Mouse (Mus musculus) intestine, embryonic 14.5 days (tissue): ENCODE measurements around the gene Adam15. TPM values are rescaled to one million over a fixed set of nuclear protein-coding genes. Genes with fewer than 3 reads are reported as not detected.

Experiments used
- ATAC-seq: fragments of 200-750 bp; cut with Nextera tagmentation; replicated peaks from 2 replicates; pipeline ENCODE4 v1.8.0; 2017; ENCODE audit warnings: low read depth, moderate number of reproducible peaks, moderate TSS enrichment, moderate library complexity; ENCODE audit not compliant: low FRiP score, low TSS enrichment
- DNase-seq: peaks from one replicate; pipeline ENCODE4 v3.0.0-alpha.2; 2018; ENCODE audit warnings: low spot score
- H3K27ac ChIP-seq: fragments of 300-500 bp; sonication (generic); 2 replicates; pipeline ENCODE4 v1.5.1; 2014; ENCODE audit warnings: low read depth, mild to moderate bottlenecking, control low read depth
- H3K27me3 ChIP-seq: fragments of 300-500 bp; sonication (generic); replicated peaks from 2 replicates; pipeline ENCODE4 v1.6.1; 2014; ENCODE audit warnings: low read length, control low read depth; ENCODE audit not compliant: control insufficient read depth, insufficient read depth
- H3K36me3 ChIP-seq: fragments of 300-500 bp; sonication (generic); 2 replicates; pipeline ENCODE4 v1.6.1; 2014; ENCODE audit warnings: low read length, control low read depth; ENCODE audit not compliant: control insufficient read depth, insufficient read depth
- H3K4me1 ChIP-seq: fragments of 300-500 bp; sonication (generic); replicated peaks from 2 replicates; pipeline ENCODE4 v1.6.1; 2014; ENCODE audit warnings: low read length, control low read depth, mixed read lengths; ENCODE audit not compliant: control insufficient read depth, insufficient read depth
- H3K4me2 ChIP-seq: fragments of 300-500 bp; sonication (generic); 2 replicates; pipeline ENCODE4 v1.6.1; 2014; ENCODE audit warnings: low read length
- H3K4me3 ChIP-seq: fragments of 300-500 bp; sonication (generic); 2 replicates; pipeline ENCODE4 v1.5.1; 2014; ENCODE audit warnings: low read depth, low read length, control low read depth, mixed read lengths
- H3K9ac ChIP-seq: fragments of 300-500 bp; sonication (generic); 2 replicates; pipeline ENCODE4 v1.6.1; 2014; ENCODE audit warnings: mild to moderate bottlenecking, low read length
- H3K9me3 ChIP-seq: fragments of 300-500 bp; sonication (generic); 2 replicates; pipeline ENCODE4 v1.6.1; 2016; ENCODE audit warnings: low read length, control low read depth; ENCODE audit not compliant: control insufficient read depth
- WGBS: fragments of 180-500 bp; shearing (Covaris S2); extraction: QIAGEN DNeasy Blood & Tissue Kit; methylation state at CpG from one replicate; pipeline ENCODE4 v1.1.7; 2014; 5-methylcytosine and 5-hydroxymethylcytosine counted together
- polyA plus RNA-seq: library from polyadenylated mRNA; unstranded; fragments of >200 nt; fragmentation: Nextera tagmentation; extraction: Ambion mirVana; gene quantifications from 2 replicates; pipeline ENCODE4 v1.2.1, GENCODE M21; 2014

The Adam15 gene
- polyA plus RNA-seq, 1 experiment from 2014 or later: 31.0 TPM

DNA sequence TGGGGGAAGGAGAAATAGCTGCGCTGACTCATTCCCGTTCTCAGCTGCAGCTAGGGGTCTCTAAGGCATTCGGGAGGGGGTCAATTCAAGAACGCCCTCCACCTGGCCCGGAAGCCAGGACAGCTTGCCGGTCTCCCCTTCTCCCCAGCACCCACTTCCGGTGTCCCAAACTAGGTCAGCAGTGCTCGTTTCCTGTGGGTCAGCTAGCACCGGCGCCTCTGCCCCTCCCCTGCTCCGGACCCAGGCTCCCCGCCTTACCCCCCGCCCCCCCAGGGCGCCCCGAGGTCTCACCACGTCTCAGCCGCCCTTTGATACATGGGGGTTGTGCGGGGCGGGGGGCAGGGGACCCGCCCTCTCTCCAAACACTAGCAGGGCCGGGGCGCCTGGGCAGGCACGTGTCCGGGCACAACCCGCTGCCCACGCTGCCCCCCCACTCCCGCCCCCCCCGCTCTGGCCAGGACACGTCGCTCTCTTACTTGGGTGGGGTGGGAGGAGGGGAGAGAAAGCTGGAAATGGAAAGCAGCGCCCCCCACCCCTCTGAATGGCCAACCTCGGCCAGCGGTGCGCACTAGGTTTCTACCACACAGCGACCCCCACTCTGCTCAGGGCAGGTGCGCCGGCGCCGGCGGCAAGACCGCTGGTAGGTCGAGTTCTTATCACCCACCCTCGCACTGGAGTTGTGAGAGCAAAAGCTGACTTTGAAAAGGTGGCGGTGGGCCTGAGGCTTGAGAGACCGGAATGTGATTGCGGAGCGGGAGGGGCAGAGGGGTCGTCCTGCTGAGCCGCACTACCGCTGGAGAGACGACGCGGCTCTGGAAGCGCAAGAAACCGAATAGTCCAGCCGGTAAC, 42.1 kb upstream of the Adam15 start:
- ATAC-seq (no peak), DNase-seq (peak; percentile 72)
- WGBS: under 1% methylated on average over 56 of the region's 56 CpGs
- H3K4me3 ChIP-seq: peak overlapping the region; percentile 59
- H3K9me3 ChIP-seq: no peaks in the 10 kb centered on the region
- H3K27me3 ChIP-seq: no peaks in the 10 kb centered on the region
- no peaks in the 10 kb centered on the region for H3K36me3 ChIP-seq
- peak overlapping the region; percentile 65; the same call in 1 of the 2 replicates for H3K27ac ChIP-seq
- peak overlapping the region; percentile 99 for H3K4me2 ChIP-seq
- H3K9ac ChIP-seq: peak overlapping the region; percentile 56
- H3K4me1 ChIP-seq: peaks cover 33% of the 10 kb centered on the region

DNA sequence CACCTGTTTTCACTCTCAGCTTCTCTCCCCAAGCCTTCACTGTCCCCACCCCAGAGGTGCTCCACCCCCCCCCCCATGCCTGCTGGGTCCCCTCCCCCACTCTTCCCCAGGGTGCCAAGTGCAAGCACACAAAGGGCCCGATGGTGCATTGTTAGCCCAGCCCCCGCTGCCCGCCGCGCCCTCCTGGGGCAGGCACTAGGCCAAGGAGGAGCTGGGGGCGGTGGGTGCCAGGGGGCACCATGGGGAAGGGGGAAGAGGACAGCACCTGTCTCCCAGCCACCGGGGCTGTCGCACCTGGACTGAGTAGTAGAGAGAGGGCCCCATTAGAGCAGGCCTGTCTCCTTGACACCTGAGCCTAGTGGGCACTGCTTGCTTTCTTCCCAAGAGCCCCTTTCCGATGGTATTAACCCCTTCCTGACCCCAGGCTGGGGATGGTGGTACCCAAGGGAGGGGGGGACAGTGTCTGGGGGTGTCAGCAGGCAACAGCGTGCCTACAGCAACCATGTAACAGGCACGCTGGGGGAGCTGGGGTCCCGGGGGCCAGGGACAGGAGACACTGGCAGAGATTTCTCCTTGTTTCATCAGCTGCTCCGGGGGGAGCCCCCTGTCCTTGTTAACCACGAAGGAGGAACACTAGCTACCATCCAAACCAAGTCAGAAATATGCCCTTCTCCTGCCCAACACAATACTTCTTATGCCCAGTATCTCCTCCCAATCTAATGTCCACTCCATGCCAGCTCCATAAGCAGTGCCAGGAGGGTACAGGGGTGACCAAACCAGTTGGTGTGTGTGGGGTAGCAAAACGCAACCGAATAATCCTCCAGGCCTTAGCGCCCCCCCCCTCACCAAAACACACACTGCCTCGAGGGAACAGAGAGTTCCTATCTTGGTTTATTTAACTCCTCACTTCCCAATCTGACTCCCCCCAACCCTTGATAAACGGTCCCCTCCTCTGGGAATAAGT, 41.2 kb upstream of the Adam15 start:
- no peaks in the 10 kb centered on the region for H3K27me3 ChIP-seq
- ATAC-seq (no peak), DNase-seq (peak; percentile 57)
- peak overlapping the region; percentile 99 for H3K4me2 ChIP-seq
- H3K4me1 ChIP-seq: peaks cover 37% of the 10 kb centered on the region
- no peaks in the 10 kb centered on the region for H3K9me3 ChIP-seq
- H3K27ac ChIP-seq: peak overlapping the region; percentile 2; the same call in 1 of the 2 replicates
- H3K9ac ChIP-seq: peak overlapping the region; percentile 56
- WGBS: 11% methylated on average over 19 of the region's 19 CpGs
- H3K4me3 ChIP-seq: peak overlapping the region; percentile 59
- H3K36me3 ChIP-seq: no peaks in the 10 kb centered on the region

- 37% methylated on average over 5 of the region's 5 CpGs for WGBS
- Histone ChIP-seq H3K36me3 (no peaks in the 10 kb centered on the region), H3K4me2 (peak overlapping the region; percentile 99), H3K9ac (no peak overlapping the region), H3K9me3 (no peaks in the 10 kb centered on the region), H3K27ac (peak overlapping the region; percentile 2; the same call in 1 of the 2 replicates), H3K27me3 (no peaks in the 10 kb centered on the region), H3K4me3 (no peak overlapping the region), H3K4me1 (peaks cover 35% of the 10 kb centered on the region)
- ATAC-seq (no peak), DNase-seq (no peak)
Measured at GRCm38 (mm10) chr3:89390111-89390515, 40.3 kb upstream of the Adam15 start.

DNA sequence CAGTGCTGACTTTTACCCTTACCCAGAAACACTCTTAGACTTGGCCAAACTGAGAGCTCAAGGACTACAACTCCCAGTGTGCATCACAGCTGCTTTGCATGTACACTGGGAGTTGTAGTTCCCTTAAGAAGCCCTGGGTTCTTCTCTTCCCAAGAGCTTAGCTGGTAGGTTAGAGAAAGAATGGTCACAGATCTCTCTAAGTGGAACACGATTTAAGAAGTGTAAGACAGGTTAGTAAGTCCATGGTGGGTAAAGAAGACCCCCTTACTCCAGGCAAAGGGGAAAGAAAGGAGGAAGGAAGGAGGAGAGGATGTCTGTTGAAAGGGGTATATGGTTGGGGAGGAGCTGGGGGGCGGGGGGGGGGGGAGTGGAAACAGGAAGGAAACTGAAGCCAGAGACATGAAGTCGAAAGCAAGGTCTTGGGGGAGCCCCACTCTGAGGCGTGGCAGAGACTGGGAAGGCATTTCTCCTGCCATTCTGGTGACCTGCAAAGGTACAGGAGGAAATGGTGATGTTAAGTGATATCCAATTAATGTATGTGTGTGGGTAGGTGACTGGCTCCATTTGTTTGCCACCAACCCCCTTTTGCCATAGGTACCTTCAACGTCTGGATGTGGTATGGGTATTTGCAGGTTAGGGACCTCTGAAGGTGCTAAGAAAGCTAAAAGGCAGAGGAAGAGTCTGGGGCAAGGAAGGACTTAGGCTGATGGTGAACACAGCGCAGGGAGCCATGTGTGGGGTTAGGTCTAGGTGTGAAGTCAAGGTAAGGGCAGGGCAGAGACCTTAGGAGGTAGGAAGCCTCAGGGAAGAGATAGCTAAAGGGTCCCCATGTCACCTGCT, 39.3 kb upstream of the Adam15 start:
- Histone ChIP-seq H3K36me3 (no peaks in the 10 kb centered on the region), H3K27ac (no peak overlapping the region; the same call in 1 of the 2 replicates), H3K4me1 (peaks cover 40% of the 10 kb centered on the region), H3K9me3 (no peaks in the 10 kb centered on the region), H3K4me2 (no peak overlapping the region), H3K9ac (no peak overlapping the region), H3K27me3 (no peaks in the 10 kb centered on the region), H3K4me3 (no peak overlapping the region)
- no peak for DNase-seq
- ATAC-seq: no peak
- 52% methylated on average over 6 of the region's 6 CpGs for WGBS

DNA sequence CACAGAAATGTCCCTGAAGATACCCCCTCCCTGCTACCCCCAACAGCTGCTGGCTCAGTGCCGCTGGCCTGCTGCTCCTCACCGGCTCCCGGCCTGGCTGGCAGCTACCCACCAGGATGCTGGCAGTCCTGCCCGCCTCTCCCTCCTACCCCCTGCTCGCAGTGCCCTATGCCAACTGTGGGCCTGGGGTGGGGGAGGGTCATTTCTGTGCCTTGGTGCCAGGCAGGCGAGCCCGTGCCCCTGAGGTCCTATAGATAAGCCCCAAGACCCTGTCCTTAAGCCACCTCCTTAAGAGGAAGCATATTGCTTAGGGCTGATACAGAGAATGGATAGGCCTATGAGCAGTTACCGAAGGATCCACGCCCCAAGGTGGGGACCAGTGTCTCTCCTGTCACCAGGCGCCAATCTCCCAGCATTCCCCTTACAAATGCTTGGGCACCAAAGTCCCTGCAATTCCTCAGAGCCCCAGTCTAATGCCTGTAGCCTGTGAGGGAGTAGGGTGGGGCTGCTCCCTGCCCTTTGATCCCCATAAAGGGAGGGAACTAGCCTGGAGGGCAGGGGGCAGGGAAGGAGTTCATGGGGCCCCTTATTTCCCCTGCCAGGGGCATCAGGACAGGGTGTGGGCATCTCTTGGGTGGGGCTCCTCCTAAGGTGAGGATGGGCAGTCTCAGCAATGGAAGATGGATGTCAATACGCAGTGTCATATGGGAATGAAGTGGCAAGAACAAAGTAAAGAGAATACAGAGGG, 38.5 kb upstream of the Adam15 start:
- peaks cover 40% of the 10 kb centered on the region for H3K4me1 ChIP-seq
- no peak overlapping the region for H3K4me3 ChIP-seq
- no peaks in the 10 kb centered on the region for H3K9me3 ChIP-seq
- DNase-seq (peak; percentile 65), ATAC-seq (peak; percentile 29)
- 67% methylated on average over 11 of the region's 11 CpGs for WGBS
- no peaks in the 10 kb centered on the region for H3K27me3 ChIP-seq
- 0 out of 2 replicates have a peak overlapping the region, but pooled peaks have one; percentile 23 for H3K4me2 ChIP-seq
- H3K36me3 ChIP-seq: no peaks in the 10 kb centered on the region
- peak overlapping the region; percentile 51; the same call in 1 of the 2 replicates for H3K27ac ChIP-seq
- H3K9ac ChIP-seq: no peak overlapping the region

DNA sequence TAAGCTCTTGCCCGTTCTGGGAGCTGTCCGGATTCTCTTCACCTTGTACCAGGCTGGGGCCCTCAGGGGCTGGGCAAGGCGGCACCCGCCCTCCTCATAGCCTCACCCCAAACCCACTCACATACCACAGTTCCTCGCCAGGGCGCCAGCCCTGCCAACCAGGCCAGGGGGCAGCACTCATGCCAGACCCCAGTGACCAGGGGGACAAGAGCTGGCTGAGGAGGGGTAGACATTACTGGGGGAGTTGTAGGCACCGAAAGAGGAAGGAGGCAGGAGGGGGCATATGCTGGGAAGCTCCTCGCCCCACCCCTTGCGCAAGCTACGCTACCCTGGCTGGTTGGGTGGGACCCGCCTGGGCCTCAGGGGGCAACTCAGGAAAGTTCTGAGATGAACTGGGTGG, 37.8 kb upstream of the Adam15 start:
- H3K9ac ChIP-seq: no peak overlapping the region
- H3K4me3 ChIP-seq: no peak overlapping the region
- H3K9me3 ChIP-seq: no peaks in the 10 kb centered on the region
- WGBS: 84% methylated on average over 11 of the region's 11 CpGs
- DNase-seq (no peak), ATAC-seq (no peak)
- peaks cover 40% of the 10 kb centered on the region for H3K4me1 ChIP-seq
- H3K36me3 ChIP-seq: no peaks in the 10 kb centered on the region
- H3K27me3 ChIP-seq: no peaks in the 10 kb centered on the region
- H3K4me2 ChIP-seq: peak overlapping the region; percentile 23; the same call in 1 of the 2 replicates
- H3K27ac ChIP-seq: no peak overlapping the region

GRCm38 (mm10) chr3:89386438-89387420, 36.9 kb upstream of the Adam15 start:
- H3K27me3 ChIP-seq: no peaks in the 10 kb centered on the region
- no peak for ATAC-seq
- no peak overlapping the region for H3K9ac ChIP-seq
- H3K4me1 ChIP-seq: peaks cover 38% of the 10 kb centered on the region
- WGBS: 62% methylated on average over 17 of the region's 17 CpGs
- H3K4me3 ChIP-seq: no peak overlapping the region
- no peaks in the 10 kb centered on the region for H3K36me3 ChIP-seq
- no peaks in the 10 kb centered on the region for H3K9me3 ChIP-seq
- peak overlapping the region; percentile 23; the same call in 1 of the 2 replicates for H3K4me2 ChIP-seq
- DNase-seq: no peak
- H3K27ac ChIP-seq: no peak overlapping the region
